Mouse (Mus musculus): ENCODE measurements at regions not wholly inside any gene's neighbourhood (a gene's known extent, or its start where the extent isn't known, plus 50 kb on each side); places are given as distances from the start of the nearest gene placed in this dataset.
A peak's percentile ranks its signal among the peaks of the same experiment; 100 is the strongest.

- WGBS: 89% methylated on average over 11 of the region's 11 CpGs
- no peak for DNase-seq (ENCODE audit: low spot score)
- no peaks in the 10 kb centered on the region for H3K9me3 ChIP-seq (ENCODE audit: low read length)
- 0 out of 2 replicates have a peak, but pooled peaks cover 5% of the 10 kb centered on the region for H3K4me1 ChIP-seq (ENCODE audit: insufficient read depth, low read length)
- no peaks in the 10 kb centered on the region for H3K27me3 ChIP-seq (ENCODE audit: insufficient read depth, low read length)
- no peak overlapping the region for H3K27ac ChIP-seq
- no peak overlapping the region for H3K4me2 ChIP-seq (ENCODE audit: low read depth, low read length)
- no peak overlapping the region for H3K9ac ChIP-seq (replicated peaks; ENCODE audit: low read length)
- no peak for ATAC-seq
- H3K4me3 ChIP-seq (ENCODE audit: low read length): no peak overlapping the region
- no peak for TF ChIP-seq CTCF (IDR thresholded peaks at IDR 0.05; ENCODE audit: low read depth)
- H3K36me3 ChIP-seq (ENCODE audit: insufficient read depth, low read length): no peaks in the 10 kb centered on the region
Observed at GRCm38 (mm10) chr17:29430401-29430800, 60.2 kb upstream of the Pim1 start.

- WGBS: 96% methylated on average over 6 of the region's 6 CpGs
Observed at GRCm38 (mm10) chr17:29430806-29431205, 59.7 kb upstream of the Pim1 start.

GRCm38 (mm10) chr17:29431553-29432297 is 58.8 kb upstream of the Pim1 start:
- DNase-seq (ENCODE audit: low spot score): peak; percentile 11
- no peak for ATAC-seq
- H3K9me3 ChIP-seq (ENCODE audit: low read length): no peaks in the 10 kb centered on the region
- H3K4me2 ChIP-seq (ENCODE audit: low read depth, low read length): no peak overlapping the region
- H3K4me1 ChIP-seq (ENCODE audit: insufficient read depth, low read length): 0 out of 2 replicates have a peak, but pooled peaks cover 5% of the 10 kb centered on the region
- no peaks in the 10 kb centered on the region for H3K36me3 ChIP-seq (ENCODE audit: insufficient read depth, low read length)
- H3K27me3 ChIP-seq (ENCODE audit: insufficient read depth, low read length): no peaks in the 10 kb centered on the region
- no peak overlapping the region for H3K27ac ChIP-seq
- no peak overlapping the region for H3K4me3 ChIP-seq (ENCODE audit: low read length)
- WGBS: 55% methylated on average over 8 of the region's 8 CpGs
- no peak overlapping the region for H3K9ac ChIP-seq (replicated peaks; ENCODE audit: low read length)
- no peak for TF ChIP-seq CTCF (IDR thresholded peaks at IDR 0.05; ENCODE audit: low read depth)

More at GRCm38 (mm10) chr17:29430806-29431205, 59.7 kb upstream of the Pim1 start:
- Histone ChIP-seq H3K9ac (replicated peaks; ENCODE audit: low read length) (no peak overlapping the region), H3K36me3 (ENCODE audit: insufficient read depth, low read length) (no peaks in the 10 kb centered on the region), H3K4me1 (ENCODE audit: insufficient read depth, low read length) (0 out of 2 replicates have a peak, but pooled peaks cover 5% of the 10 kb centered on the region), H3K27me3 (ENCODE audit: insufficient read depth, low read length) (no peaks in the 10 kb centered on the region), H3K27ac (no peak overlapping the region), H3K4me2 (ENCODE audit: low read depth, low read length) (no peak overlapping the region), H3K4me3 (ENCODE audit: low read length) (no peak overlapping the region), H3K9me3 (ENCODE audit: low read length) (no peaks in the 10 kb centered on the region)
- ATAC-seq: no peak
- no peak for TF ChIP-seq CTCF (IDR thresholded peaks at IDR 0.05; ENCODE audit: low read depth)
- DNase-seq (ENCODE audit: low spot score): no peak

GRCm38 (mm10) chr17:29432666-29433065 is 57.9 kb upstream of the Pim1 start:
- Histone ChIP-seq H3K27ac (no peak overlapping the region), H3K4me1 (ENCODE audit: insufficient read depth, low read length) (0 out of 2 replicates have a peak, but pooled peaks cover 5% of the 10 kb centered on the region), H3K36me3 (ENCODE audit: insufficient read depth, low read length) (no peaks in the 10 kb centered on the region), H3K9ac (replicated peaks; ENCODE audit: low read length) (no peak overlapping the region), H3K4me3 (ENCODE audit: low read length) (no peak overlapping the region), H3K27me3 (ENCODE audit: insufficient read depth, low read length) (no peaks in the 10 kb centered on the region), H3K9me3 (ENCODE audit: low read length) (no peaks in the 10 kb centered on the region), H3K4me2 (ENCODE audit: low read depth, low read length) (no peak overlapping the region)
- no peak for TF ChIP-seq CTCF (IDR thresholded peaks at IDR 0.05; ENCODE audit: low read depth)
- ATAC-seq (no peak), DNase-seq (ENCODE audit: low spot score) (no peak)
- WGBS: 97% methylated on average over 8 of the region's 8 CpGs

- ATAC-seq (no peak), DNase-seq (ENCODE audit: low spot score) (no peak)
- no peak overlapping the region for H3K4me2 ChIP-seq (ENCODE audit: low read depth, low read length)
- no peak overlapping the region for H3K4me3 ChIP-seq (ENCODE audit: low read length)
- H3K9me3 ChIP-seq (ENCODE audit: low read length): no peaks in the 10 kb centered on the region
- 71% methylated on average over 8 of the region's 8 CpGs for WGBS
- TF ChIP-seq CTCF (IDR thresholded peaks at IDR 0.05; ENCODE audit: low read depth): no peak
- no peak overlapping the region for H3K9ac ChIP-seq (replicated peaks; ENCODE audit: low read length)
- no peaks in the 10 kb centered on the region for H3K36me3 ChIP-seq (ENCODE audit: insufficient read depth, low read length)
- H3K27ac ChIP-seq: no peak overlapping the region
- H3K4me1 ChIP-seq (ENCODE audit: insufficient read depth, low read length): peaks cover 8% of the 10 kb centered on the region; the same call in 1 of the 2 replicates
- H3K27me3 ChIP-seq (ENCODE audit: insufficient read depth, low read length): no peaks in the 10 kb centered on the region
Observed at GRCm38 (mm10) chr17:29433370-29433769, 57.2 kb upstream of the Pim1 start.

- Histone ChIP-seq H3K9ac (replicated peaks; ENCODE audit: low read length) (no peak overlapping the region), H3K4me1 (ENCODE audit: insufficient read depth, low read length) (peaks cover 10% of the 10 kb centered on the region; the same call in 1 of the 2 replicates), H3K36me3 (ENCODE audit: insufficient read depth, low read length) (no peaks in the 10 kb centered on the region), H3K4me3 (ENCODE audit: low read length) (no peak overlapping the region), H3K27me3 (ENCODE audit: insufficient read depth, low read length) (no peaks in the 10 kb centered on the region), H3K27ac (no peak overlapping the region), H3K9me3 (ENCODE audit: low read length) (no peaks in the 10 kb centered on the region), H3K4me2 (ENCODE audit: low read depth, low read length) (no peak overlapping the region)
- no peak for DNase-seq (ENCODE audit: low spot score)
- WGBS: 54% methylated on average over 20 of the region's 20 CpGs
- ATAC-seq: no peak
- TF ChIP-seq CTCF (IDR thresholded peaks at IDR 0.05; ENCODE audit: low read depth): no peak
Observed at GRCm38 (mm10) chr17:29434074-29434944, 56.2 kb upstream of the Pim1 start.

All from hindbrain, postnatal 0 days (tissue).